Mouse (Mus musculus): ENCODE results near the gene Mcts2.
A peak's percentile ranks its signal among the peaks of the same experiment; 100 is the strongest.

Mcts2 gene

DNA sequence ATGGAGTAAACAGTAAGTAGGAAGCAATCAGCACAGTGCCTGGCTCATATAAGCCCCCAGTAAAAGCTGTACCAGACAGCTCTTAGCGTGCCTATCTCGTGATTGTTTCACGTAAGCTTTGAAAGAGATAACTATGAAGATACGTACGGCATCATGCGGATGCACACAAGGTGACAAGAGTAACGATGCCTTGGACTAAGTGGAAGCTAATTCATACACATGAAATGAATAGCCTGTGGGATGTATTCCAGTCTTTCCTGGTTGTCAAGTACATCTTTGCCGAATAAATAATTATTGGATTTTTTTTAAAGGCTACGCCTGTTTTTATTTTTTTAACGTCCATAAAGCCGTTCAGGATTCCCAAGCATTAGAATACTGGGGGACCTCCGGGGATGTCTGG lies 436 bp upstream of the Mcts2 start:
- no peak for DNase-seq (ENCODE audit: low spot score in 2 of 2)

DNA sequence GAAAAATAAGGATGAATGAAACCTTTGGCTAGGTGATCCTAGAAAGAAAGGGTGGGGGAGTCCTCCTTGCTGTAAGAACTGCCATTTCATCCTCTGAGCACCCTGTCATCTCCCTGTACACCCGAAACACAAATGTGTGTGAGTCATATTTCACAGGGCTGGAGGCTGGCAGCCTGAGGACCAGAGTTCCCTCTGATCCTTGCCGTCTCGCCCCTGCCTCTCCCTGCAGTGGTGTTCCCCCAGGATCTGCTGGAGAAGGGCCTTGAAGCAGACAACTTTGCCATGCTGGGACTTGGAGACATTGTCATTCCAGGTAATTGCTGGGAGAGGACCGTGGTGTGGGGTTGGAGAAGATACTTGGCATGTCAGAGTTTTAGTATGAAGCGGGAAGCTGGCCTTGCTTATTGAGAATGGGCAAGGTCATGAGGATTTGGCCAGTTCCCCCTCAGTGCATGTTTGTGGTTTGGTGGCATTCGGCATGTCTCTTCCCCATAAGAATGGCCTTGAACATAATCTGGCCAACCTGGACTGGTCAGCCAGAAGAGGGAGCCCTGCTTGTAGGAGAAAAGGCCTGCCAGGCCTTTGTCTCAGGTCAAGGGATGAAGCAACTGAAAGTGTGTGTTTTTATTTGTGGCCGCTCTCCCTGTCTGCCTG lies 4.9 kb downstream of the Mcts2 start:
- no peak for DNase-seq (ENCODE audit: low spot score in 2 of 2)

DNA sequence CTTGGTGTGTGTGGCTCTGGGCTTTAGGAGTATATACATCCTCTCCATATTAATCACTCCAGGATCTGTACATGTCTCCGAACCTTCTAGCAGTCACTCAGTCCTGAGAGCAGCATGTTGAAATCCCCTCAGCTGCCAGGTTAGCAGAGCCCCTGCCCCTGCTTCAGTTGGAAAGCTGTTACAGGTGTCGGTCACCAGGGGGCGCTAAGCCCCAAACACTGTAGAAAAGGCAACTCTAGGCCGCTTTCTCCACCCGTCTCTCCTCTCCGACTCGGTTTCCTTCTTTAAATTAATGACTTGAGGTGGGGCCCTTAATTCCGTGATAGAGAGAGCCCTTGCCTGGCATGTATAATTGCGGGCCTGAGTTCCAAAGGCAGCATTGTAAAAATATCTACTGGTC lies 6.4 kb downstream of the Mcts2 start:
- peak; percentile 76 to 83 for DNase-seq (ENCODE audit: low spot score in 2 of 2)

DNA sequence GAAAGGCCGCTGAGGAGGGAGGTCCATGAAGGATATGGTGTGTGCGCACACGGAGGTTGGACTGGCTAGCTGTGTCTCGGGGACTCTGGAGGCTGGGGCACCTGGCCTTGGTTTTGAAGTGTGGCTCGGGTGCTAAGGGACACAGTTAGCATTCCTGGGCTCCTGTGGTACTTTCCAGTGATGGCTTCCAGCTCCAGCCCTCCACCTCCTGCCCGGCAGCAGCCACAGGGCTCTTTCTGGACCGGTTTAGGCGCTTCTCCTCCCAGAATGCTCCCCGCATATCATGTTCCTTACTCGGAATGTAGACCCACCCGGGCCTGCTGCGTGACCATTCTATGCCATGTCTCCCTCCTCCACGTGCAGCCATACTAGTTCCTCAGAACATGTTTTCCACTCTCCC lies 6.9 kb downstream of the Mcts2 start:
- no peak for DNase-seq (ENCODE audit: low spot score in 2 of 2)

DNA sequence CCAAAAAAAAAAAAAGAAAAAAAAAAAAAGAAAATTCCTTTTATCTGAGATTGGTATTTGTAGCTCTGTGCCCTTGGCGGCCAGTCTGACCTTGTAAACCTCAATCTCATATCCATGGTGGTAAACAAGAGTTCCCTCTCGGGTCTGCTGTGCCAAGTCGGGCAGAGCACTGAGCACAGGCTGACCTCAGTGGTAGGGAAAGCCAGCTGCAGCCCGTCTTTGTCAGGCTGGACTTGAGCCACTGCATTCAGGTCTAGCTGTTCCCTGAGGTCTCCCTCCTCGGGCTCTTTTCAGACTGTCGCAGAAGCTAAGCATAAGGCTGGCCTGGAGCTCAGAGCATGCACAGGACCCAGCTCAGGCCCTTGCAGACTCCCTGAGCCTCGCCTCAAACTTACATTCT lies 7.9 kb downstream of the Mcts2 start:
- DNase-seq (ENCODE audit: low spot score in 2 of 2): no peak

DNA sequence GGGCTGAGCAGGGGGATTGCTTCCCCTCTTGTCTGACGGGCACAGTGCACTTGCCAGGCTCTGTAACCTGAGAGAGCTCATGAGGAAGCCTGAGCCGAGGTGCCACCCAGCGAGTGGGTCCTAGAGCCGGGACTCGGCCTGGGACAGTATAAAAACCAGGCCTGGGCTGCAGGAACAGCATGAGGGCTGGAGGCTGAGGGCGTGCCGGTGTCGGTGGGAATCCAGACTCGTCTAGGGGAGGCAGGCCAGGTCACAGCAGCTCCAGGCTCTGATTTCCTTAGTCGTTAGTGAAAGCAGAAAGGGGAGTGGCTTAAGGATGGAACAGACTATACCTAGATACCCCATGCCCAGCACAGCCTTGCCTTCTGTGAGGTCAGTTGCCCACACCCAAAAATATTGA lies 9.2 kb downstream of the Mcts2 start:
- DNase-seq (ENCODE audit: low spot score in 2 of 2): no peak

DNA sequence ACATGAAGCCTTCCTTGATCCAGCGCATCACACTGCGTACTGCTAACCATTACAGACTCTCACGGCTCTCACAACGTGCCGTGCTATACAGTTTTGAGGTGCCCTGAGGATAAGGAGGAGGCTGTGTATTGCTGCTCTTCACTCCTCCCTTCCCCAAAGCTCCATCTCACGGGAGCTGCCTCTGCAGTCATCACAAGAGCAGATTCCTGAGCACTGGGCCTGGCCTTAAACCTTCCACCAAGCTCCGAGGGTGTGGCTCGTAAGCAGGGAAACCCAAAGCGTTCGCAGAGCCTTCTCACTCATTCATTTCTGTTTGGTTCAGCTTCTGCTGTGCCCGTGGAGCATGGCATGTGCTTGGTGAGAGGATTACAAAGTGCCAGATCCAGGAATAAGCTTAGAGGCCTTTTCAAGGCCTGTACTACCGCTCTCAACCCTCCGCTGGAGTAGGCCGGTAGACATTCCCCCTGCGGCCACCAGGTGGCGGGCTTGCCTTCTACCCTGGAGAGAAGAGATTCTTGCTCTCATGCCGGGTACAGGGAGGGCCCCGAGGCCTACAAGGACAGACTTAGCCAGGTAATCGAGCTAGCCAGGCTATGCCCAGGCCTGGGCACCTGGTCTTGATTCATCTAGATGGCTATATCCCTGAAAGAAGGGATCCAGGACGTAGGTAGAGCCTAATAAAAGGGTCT lies 9.8 kb downstream of the Mcts2 start:
- DNase-seq (ENCODE audit: low spot score in 2 of 2): peak; percentile 91 to 94

DNA sequence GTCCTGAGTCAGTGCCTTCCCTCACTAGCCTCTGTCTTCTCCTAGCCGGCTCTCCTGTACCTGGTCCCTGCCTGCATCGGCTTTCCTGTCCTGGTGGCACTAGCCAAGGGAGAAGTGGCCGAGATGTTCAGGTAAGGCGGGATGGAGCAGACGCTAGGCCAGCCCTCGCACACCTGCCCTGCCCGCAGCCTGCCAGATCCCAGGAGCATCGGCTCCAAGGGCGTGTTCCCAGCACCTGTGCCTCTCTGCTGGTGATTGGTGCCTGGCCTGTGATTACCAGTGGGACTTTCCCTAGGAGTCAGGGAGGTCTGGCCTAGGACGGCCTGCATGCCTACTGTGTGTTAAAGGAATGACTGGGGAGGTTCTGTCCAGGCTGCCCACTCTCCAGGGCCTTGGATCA lies 13.3 kb downstream of the Mcts2 start:
- DNase-seq (ENCODE audit: low spot score in 2 of 2): no peak

DNA sequence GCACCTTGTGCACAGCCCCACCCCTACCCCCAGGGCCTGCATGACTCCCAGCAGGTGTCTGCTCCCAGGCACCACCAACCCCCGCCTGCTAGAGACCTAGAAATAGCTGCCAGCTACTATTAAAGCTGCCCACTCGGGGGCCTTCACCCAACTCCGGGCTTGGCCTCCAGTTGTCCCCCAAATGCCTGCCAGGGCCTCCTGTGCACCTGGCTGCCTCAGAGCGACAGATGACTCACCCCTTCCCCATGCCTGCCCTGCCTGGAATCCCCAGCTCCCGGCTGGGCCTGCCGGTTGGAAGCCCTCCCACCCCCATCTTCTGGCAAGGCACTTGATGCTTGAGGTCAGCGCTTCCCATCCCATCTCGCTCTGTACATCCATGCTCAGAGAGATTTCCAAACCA lies 13.9 kb downstream of the Mcts2 start:
- no peak for DNase-seq (ENCODE audit: low spot score in 2 of 2)

DNA sequence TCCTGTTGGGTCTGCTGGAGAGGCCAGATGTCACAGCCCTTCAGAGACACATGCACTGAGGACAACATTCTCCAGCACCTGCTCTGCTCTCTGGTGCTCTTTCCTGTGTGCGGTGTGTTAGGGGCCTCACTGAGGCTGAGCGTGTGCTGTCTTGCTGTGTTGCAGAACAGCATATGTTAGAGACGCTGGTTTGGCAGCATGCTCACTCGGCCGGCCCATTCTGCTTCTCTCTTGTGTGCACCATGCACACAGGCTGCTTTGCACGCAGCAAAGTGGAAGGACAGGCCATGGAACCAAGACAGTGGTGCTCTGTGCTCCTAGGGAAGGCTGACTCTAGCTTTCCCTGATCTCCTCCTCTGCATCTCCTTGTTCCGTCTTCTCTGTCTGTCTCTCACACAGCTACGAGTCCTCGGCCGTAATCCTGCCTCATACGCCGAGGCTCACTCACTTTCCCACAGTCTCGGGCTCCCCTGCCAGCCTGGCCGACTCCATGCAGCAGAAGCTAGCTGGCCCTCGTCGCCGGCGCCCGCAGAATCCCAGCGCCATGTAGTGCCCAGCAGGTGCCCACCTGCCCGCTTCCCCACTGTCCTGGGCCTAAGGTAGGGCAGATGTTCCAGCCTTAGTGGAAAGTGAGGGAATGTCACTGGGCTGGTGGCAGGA lies 16.9 kb downstream of the Mcts2 start:
- no peak for DNase-seq (ENCODE audit: low spot score in 2 of 2)

DNA sequence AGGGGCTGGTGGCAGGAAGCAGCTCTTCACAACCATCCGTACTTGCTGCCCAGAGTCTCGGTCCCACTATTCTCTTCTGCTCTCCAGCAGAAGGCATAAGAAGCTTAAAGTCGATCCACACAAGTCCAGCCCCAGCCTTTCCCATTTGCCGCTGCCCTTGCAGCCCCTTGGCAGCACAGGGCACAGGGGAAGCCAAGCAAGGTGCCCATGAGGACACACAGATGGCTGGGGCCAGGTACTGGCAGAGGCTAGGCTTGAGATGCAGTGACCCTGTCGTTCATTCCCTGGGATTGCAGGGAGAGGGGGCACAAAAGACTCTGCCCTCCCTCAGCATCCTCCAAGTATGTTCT lies 17.4 kb downstream of the Mcts2 start:
- DNase-seq (ENCODE audit: low spot score in 2 of 2): no peak

DNA sequence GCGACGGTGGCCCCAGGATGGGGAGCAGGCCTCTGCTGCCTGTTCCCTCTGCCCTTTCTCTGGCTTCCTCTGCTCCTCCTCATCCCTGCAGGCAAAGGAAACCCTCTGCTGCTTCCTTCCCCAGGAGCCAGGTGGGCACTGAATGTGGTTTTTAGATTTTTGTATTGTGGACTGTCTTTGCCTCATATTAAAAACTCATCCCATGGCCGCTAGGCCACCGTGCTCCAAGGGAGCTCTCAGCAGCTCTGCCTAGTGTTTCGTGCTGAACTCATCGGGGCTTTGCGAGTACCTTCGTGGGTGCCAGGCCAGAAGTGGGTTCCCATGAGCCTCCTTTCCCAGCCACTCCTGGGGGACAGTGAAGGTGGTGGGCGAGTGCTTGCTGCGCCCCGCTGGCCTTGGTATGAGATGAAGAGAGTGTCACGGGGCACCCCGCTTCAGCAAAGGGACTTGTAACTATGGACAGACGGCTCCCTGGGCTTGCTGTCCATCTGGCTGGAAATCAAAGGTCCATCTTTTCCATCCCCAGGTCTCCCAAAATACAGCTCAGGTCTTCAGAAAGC lies 18.1 kb downstream of the Mcts2 start:
- no peak for DNase-seq (ENCODE audit: low spot score in 2 of 2)

DNA sequence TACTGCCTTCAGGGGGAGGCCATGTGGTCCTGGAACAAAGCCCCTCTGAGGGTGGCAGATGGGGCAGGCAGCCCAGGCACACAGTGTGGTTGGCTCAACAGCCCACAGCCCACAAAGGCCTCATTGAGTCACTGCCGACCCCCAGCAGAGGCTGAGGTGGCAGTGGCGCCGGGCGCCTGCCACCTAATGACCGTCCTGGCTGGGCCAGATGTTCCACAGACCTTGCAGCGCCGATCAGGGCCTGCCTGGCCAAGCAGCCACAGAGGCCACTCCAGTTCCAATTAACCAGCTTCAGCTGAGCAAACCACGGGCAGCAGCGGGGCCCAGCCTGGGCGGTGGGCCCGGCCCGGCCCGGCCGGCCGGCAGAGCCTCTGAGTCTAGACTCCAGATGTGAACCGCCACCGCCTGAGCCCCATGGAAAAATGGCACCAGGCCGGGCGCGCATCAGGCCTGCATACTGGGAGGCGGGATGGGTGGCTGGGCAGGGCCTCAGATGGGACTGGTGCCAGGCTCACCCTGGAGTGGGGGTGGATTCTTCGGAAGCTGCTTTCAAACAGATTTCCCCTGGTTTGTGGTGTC lies 19.2 kb downstream of the Mcts2 start:
- DNase-seq (ENCODE audit: low spot score in 2 of 2): peak; percentile 74 to 75

DNA sequence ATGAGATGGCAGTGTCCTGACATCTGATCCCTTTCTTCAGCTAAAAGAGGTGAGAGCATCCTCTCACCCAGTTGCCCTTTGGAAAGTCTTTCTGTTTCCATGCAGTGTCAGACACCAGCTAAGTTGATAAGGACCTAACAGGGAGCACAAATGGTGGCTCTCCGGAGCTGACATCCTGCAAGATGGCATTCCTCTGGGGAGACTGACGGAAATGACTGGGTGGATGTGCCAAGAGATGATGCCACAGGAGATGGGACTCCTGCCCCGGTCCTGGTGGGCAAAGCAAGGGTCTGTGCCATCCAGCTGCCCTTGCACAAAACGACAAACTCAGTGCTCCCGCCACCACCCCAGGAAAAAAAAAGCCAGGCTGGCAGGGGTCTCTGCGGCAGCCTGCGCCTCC lies 20.4 kb downstream of the Mcts2 start:
- no peak for DNase-seq (ENCODE audit: low spot score in 2 of 2)

DNA sequence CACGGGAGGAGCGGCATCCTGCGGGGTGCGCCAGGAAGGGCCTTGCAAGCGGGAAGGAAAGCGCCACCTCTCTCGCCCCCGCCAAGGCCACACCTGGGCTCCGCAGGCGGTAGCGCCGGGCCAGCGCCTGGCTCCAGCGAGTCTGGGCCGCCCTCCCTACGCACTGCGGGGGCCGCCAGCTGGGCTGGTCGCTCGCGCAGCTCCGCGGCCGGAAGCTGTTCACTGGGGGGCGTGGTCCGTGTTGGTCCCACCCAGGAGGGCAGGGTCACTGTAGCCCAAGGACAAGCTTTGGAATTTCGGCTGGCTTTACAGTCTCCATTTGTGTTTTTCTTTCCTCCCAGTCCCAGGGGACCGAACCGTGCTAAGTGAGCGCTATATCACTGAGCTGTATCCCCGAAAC lies 20.8 kb downstream of the Mcts2 start:
- DNase-seq (ENCODE audit: low spot score in 2 of 2): peak; percentile 82 to 86

DNA sequence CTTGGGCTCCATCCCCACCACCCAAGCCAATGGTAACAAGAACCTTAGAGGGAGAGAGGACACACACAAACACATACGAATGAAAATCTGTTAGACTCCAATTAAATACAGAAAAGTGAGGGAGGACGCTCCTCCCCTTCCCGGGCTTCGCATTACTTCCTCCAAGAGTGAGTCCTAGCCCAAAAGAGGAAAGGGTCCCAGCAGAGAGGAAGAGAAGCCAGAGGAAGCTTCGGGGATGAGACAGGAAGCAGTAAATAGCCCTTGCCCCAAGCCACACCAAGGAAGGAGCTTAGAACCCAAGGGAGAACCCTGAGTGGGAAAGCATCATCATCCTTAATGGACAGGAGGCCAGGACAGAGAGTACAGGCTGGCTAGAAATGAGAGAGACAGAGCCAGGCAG lies 22.2 kb downstream of the Mcts2 start:
- no peak for DNase-seq (ENCODE audit: low spot score in 2 of 2)

DNA sequence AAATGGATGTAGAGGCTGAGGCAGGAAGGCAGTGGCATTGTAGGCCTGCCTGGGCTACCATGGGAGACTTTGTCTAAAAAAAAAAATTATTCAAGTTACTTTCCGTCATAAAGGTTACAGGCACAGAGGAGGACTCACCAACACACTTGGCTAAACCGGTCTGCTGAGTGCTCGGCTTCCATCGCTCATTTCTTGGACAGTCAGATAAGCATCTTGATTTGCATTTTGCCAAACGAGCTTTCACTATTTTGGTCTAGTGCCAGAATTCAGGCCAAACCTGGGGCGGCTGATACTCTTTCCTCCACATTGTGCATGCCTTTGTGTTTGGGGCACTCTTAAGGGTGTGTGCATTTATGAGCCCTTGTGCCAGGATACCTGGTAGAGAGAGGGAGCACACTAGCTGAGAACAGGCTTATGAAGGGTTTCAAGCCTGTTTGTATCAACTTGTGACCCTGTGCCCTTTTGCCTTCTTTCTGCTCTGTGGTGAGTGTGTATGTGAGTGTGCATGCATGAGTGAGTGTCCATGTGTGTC lies 29.5 kb downstream of the Mcts2 start:
- DNase-seq (ENCODE audit: low spot score in 2 of 2): no peak

DNA sequence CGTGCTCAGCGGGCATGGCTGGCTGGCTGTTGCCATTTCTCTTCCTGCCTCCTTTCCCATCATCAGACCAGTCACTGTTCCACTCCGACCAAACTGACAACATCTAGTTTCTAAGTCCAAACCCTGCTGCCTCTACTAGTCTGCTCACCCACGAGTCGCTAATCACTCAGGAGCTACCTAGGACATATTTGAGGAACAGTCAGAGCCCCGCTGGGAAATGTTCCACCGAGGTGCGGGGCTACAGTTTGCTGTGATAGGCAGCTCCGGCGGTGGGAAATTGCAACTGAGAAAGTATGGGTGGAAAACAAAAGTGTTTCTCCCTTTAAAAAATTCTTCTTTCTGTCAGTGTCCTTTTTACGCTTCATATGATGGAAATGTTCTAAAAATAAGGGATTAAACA lies 30.8 kb downstream of the Mcts2 start:
- no peak for DNase-seq (ENCODE audit: low spot score in 2 of 2)

DNA sequence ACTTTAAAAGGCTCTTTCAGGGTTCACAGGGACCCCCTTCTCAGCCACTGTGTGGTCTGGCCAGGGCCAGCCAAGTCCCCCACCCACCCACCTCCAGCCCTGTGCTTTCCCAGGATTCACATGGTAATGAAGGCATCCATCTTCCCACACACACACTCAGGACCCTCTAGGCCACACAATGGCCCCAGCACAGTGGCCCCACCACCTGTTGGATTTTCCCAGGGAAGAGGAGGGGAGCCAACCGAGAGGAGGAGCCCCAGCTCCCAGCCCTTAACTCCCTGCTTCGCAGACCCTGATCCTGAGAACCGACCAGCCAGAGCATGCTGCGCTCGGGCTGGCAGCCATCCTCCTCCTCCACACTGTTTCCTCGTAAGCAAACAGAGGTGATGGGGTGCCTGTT lies 31.2 kb downstream of the Mcts2 start:
- no peak for DNase-seq (ENCODE audit: low spot score in 2 of 2)

DNA sequence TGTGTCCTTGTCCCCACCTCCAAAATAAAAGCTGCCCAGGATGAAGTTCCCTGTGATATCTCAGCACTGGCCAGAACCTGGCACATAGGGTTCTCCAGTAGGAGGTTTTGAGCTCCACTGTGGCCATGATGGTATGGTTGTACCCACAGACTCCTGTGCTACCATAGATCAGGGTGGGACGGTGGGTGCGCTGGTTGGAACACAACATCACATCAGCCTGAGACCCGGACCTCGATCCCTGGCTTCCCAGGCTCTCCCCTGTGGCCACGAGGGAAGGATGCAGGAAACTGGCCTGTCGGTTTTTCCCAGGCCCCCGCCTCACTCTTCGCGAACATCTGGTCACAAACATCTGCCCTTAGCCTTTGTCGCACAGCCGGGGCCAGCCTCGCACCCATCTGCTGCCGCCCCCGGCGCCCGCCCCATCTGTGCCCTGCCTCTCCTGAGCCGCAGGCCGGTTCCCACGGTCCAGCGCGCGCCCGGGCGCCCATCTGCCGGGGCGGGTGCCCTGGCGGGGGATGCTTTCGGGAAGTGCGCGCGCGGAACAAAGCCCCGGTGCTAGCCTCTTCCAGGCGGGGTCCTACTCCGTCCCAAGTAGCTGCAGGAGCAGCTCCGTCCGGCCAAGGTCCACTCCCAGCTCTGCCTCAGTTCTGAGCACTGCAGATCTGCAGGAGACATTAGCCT lies 37.0 kb downstream of the Mcts2 start:
- DNase-seq (ENCODE audit: low spot score in 2 of 2): no peak

DNA sequence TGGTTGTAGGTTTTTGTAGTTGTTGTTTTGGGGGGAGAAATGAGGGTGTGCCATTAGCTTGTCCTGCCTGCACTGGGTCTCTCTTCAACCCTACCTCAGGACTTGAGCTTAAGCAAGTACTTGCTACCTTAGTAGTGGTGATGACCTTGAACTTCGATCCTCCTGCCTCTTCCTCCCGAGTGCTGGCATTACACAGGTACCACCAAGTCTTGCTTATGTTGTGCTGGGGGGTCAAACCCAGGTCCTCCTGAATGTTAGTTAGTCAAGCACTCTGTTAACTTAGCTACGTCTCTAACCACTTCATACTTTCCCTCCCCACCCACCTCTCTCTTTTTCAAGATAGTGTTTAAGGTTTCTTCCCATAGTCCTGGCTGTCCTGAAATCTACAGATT lies 37.5 kb downstream of the Mcts2 start:
- no peak for DNase-seq (ENCODE audit: low spot score in 2 of 2)

DNA sequence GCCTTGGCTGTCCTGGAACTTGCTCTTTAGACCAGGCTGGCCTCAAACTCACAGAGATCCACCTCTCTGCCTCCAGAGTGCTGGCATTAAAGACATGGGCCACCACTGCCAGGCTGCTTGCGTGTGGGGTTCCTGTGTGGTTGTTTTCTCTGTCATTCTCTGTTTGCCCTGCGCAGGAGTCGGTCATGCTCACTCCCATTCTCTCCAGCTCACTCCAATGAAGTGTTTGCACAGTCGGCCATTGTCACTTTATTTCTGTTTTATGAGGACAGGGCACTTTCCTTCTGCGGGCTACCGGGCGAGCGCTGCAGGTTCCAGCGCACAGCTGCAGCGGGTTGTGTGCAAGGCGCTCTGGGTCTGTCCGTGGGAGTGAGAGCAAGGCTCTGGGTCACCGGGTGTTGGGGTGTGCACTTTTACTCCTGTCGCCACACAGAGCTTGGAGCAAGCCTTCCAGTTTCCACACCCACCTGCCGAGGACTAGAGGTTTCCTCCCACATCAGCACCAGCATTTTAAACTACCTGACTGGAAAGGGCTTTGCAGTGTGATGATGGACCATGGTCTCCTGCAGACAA lies 38.4 kb downstream of the Mcts2 start:
- no peak for DNase-seq (ENCODE audit: low spot score in 2 of 2)
